Mouse (Mus musculus): ENCODE measurements around the gene Ivns1abp. TPM values are rescaled to one million over a fixed set of nuclear protein-coding genes. Genes with fewer than 3 reads are reported as not detected.
"Not testable (repeated sequence)": the region's sequence is repeated elsewhere in the genome, so short reads cannot be mapped to it uniquely, and the experiment has no call there.

Gene Ivns1abp
- total RNA-seq (2021): 10 to 100 TPM; 88.5 to 88.7 TPM
- long read RNA-seq, transcript Ivns1abp-204 (15 exons, 3,315 nt): minor isoform, 25 of 120 reads
- long read RNA-seq, transcript Ivns1abp-201 (15 exons, 3,511 nt): major isoform, 60 of 120 reads
- long read RNA-seq, partial matches to known transcripts: 14 of 120 reads
- long read RNA-seq, other reads (novel, unspliced or antisense): 17 of 120 reads

- DNase-seq (ENCODE audit: low spot score in 2 of 2): peak; percentile 95 to 98
Measured at GRCm38 (mm10) chr1:151344283-151345108, at the start of gene Ivns1abp. TSS of gene Ivns1abp (plus strand) at chr1:151344477.

DNA sequence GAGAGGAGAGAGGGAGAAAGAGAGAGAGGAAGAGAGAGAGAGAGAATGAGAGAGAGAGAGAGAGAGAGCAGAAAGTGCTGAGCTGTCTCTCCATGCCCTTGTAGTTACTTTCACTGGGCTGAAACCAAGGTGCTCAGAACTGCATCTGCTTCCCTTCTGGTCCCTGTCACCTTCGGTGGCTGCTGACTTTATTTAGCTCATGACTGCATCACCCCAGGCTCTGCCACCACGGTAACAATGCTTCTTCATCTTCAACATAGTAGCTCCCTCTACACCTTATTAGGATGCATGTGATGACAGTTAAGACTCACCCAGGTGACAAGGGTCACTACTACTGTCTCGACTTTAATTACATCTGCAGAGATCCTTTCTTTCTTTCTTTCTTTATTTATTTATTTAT lies 48.8 kb upstream of the Ivns1abp start:
- DNase-seq (ENCODE audit: low spot score in 2 of 2): no peak

GRCm38 (mm10) chr1:151296621-151297020 lies 47.7 kb upstream of the Ivns1abp start:
- DNase-seq (ENCODE audit: low spot score in 2 of 2): no peak

- DNase-seq (ENCODE audit: low spot score in 2 of 2): no peak
Measured at GRCm38 (mm10) chr1:151297025-151297424, 47.3 kb upstream of the Ivns1abp start.

DNA sequence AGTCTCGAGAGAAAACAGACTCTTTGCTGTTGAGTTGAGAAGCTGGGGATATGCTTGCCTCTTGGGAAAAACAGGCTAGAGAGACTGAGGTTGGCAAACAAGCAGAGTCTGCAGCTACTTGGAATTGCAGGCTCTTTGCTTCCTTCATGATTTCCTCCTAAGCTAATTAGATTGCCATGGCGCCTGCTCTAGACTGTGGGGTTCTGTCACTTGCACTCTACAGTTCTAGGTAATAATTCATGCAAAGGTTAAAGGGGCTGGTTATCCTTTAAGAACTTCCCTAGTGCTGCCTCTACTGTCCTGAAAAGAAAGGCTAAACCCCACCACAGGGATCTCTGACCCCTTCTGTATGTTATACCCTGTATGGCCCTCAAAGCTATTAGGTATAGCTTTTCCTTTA lies 46.7 kb upstream of the Ivns1abp start:
- no peak for DNase-seq (ENCODE audit: low spot score in 2 of 2)

GRCm38 (mm10) chr1:151301456-151301855 lies 42.8 kb upstream of the Ivns1abp start:
- no peak for DNase-seq (ENCODE audit: low spot score in 2 of 2)

GRCm38 (mm10) chr1:151301904-151302303 lies 42.4 kb upstream of the Ivns1abp start:
- peak in 1 of 2 experiments; percentile 22 for DNase-seq (ENCODE audit: low spot score in 2 of 2)

GRCm38 (mm10) chr1:151303265-151303664 lies 41.0 kb upstream of the Ivns1abp start:
- no peak for DNase-seq (ENCODE audit: low spot score in 2 of 2)

GRCm38 (mm10) chr1:151305001-151305400 lies 39.3 kb upstream of the Ivns1abp start:
- not testable (repeated sequence) for DNase-seq (ENCODE audit: low spot score in 2 of 2)

DNA sequence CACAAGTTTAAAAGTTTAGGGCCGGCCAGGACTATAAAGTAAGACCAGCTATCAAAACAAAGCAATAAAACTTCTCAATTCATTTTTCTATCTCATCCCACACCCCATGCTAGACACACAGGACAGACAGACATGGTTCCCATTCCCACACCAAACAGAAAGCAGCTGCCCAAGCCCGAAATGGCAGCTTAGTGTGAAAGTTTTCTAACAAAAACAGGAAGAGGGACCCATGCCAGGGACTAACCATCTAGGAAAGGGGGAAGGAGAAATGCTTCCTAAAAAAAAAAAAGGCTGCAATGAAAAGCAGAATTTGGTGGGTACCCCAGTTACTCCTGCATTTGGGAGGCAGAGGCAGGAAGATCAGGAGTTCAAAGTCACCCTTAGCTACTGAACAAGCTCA lies 37.2 kb upstream of the Ivns1abp start:
- DNase-seq (ENCODE audit: low spot score in 2 of 2): no peak

- DNase-seq (ENCODE audit: low spot score in 2 of 2): no peak
Measured at GRCm38 (mm10) chr1:151307821-151308220, 36.5 kb upstream of the Ivns1abp start.

- DNase-seq (ENCODE audit: low spot score in 2 of 2): no peak
Measured at GRCm38 (mm10) chr1:151308508-151308907, 35.8 kb upstream of the Ivns1abp start.

DNA sequence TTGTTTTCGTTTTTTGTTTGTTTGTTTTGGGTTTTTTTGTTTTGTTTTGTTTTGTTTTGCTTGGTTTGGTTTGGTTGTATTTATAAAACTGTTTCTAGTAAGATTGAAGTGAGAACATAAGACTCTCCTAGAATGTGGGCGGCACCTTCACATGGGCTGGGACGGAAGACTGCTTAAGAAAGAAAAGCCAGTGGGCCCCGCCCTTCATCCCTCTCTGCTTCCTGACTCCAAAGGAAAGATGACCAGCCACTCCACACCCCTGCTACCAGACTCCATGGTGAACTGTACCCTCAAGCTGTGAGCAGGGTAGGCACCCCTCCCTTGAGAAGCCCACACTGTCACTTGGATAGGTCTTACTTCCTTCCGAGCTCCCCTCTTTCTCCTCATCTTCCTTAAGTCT lies 33.8 kb upstream of the Ivns1abp start:
- DNase-seq (ENCODE audit: low spot score in 2 of 2): no peak

DNA sequence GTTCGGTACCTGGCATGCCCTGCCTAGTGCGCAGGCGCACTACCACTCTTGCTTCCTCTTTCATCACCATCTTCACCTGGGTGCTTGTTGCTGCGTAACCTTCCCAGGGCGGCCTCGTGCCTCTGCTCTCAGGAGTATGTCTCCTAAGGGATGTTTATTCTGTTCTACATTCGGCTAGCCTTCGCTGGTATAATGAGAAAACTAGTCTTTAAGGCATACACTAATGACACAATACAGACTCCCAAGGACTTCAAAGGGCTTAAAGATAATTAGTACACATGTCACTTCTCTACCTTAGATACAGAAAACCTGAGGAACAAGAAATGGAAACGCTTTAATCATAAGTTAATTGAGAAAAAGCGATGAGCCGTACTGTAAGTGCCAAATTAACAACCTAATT lies 32.9 kb upstream of the Ivns1abp start:
- no peak for DNase-seq (ENCODE audit: low spot score in 2 of 2)

DNA sequence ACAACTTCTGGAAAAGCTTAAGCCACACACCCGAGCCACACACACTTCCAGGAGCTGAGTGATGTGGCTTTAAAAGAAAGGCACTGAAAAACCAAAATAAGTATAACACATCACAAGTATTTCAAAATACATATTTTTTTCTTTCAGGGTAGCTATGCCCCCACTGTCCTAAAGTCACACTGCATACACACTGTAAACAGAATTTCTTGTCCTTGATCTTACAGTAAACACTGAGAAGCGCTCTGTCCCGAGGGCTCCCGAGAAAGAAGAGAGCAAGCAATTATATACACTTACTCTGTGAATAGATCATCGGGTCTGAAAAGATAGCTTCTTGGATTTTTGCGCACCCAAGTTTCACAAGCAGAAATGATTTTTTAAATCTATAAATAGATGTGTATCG lies 25.0 kb upstream of the Ivns1abp start:
- no peak for DNase-seq (ENCODE audit: low spot score in 2 of 2)

GRCm38 (mm10) chr1:151320408-151320807 lies 23.9 kb upstream of the Ivns1abp start:
- no peak for DNase-seq (ENCODE audit: low spot score in 2 of 2)

DNA sequence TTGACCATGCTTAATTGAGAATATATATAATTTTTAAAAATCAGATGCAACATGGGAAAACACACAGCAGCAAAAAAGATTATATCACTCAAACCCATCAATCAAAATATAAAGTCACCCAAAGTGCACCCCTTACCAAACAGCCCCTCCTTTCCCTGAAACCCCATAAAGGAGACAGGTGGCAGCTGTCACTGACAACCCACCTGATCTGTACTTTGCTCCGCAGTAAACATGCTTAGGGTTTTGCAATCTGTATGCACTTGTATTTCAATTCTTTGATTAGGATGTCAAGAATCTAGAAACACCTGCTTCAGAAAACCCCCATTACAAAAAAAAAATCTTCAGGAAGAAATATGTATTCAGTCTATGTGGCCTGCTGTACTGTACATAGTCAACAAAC lies 18.9 kb upstream of the Ivns1abp start:
- no peak for DNase-seq (ENCODE audit: low spot score in 2 of 2)

DNA sequence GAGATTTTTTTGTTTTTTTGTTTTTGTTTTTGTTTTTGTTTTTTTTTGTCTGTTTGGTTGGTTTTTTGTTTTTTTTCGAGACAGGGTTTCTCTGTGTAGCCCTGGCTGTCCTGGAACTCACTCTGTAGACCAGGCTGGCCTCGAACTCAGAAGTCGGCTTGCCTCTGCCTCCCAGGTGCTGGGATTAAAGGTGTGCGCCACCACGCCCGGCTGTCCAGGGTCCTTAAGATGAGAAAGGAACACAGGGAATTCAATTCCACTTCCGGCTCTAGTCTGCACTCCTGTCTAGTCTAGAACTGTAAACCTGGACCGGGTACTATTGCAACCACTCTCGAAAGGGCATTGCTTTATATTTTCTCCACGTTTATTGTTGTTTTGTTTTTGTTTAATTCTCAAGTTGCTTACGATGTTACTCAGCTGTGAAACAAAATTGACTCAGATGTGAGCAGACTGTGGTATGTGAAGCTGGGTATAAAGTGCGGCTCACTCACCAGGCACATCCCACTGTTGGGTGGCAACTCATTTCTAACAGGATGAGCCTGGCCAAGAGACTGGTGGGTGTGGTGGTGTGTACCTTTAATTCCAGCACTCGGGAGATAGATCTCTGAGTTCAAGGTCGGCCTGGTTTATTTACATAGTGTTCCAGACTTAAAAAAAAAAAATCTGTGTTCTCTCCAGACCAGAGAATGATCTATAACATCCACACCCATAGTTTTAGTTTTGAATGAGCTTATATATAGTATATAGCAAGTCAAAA lies 15.8 kb upstream of the Ivns1abp start:
- no peak for DNase-seq (ENCODE audit: low spot score in 2 of 2)

DNA sequence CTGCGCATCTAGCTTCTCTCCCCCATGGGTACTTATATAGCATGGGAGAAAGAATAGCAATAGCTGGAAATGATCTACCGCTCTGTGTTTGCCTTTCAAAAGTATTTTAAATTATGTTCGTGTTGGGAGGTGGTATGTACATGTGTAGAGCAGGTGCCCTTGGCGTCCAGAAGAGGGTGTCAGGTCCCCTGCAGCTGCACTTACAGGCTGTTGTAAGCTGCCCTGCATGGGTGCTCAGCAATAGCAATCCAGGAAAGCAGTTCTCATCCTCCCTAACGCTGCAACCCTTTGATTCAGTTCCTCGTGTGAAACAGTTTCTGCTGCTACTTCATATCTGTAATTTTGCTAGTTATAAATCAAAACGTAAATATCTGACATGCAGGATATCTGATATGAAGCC lies 14.7 kb upstream of the Ivns1abp start:
- DNase-seq (ENCODE audit: low spot score in 2 of 2): no peak

DNA sequence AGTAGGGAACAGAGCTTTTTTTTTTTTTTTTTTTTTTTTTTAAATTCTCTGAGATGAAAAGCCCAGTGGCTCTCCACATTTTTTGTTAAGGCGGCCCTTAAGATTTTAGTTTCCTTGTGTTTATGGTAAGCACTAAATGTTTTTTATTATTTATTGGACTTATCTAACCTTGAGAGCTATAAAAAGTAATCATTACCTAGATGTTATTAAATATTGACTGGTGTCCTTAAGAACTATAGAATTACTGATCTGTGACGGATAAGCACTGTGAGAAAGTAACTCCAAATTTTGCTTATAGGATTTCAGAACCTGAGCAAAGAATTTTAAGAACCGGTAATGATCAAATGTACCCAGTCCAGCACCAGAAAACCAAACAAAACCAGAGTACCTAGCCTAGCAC lies 11.5 kb upstream of the Ivns1abp start:
- DNase-seq (ENCODE audit: low spot score in 2 of 2): no peak

- DNase-seq (ENCODE audit: low spot score in 2 of 2): no peak
Measured at GRCm38 (mm10) chr1:151338234-151338633, 6.0 kb upstream of the Ivns1abp start.

- no peak for DNase-seq (ENCODE audit: low spot score in 2 of 2)
Measured at GRCm38 (mm10) chr1:151338941-151339340, 5.3 kb upstream of the Ivns1abp start.

Data from layer of hippocampus, adult 18-20 months (tissue).